Mouse (Mus musculus): ENCODE results near the gene Mogat1. TPM values are rescaled to one million over a fixed set of nuclear protein-coding genes. Genes with fewer than 3 reads are reported as not detected.

Mogat1 gene
- polyA plus RNA-seq, 1 experiment from 2014 or later: not detected

Other genes with a start within 250 kb of the Mogat1 start
- gene Sgpp2, start 200.6 kb upstream of the Mogat1 start, polyA plus RNA-seq (2016; fragmentation: Nextera tagmentation; extraction: Ambion mirVana): 1.5 and 2.5 TPM in 2 replicates
- gene Farsb, start 22.1 kb upstream of the Mogat1 start, polyA plus RNA-seq (2016; fragmentation: Nextera tagmentation; extraction: Ambion mirVana): 120 and 129 TPM in 2 replicates
- gene BC035947, start 1.2 kb downstream of the Mogat1 start, polyA plus RNA-seq (2016; fragmentation: Nextera tagmentation; extraction: Ambion mirVana): 0.35 and 0.70 TPM in 2 replicates
- gene Acsl3, start 146.8 kb downstream of the Mogat1 start, polyA plus RNA-seq (2016; fragmentation: Nextera tagmentation; extraction: Ambion mirVana): 83.2 and 96.6 TPM in 2 replicates
- gene Utp14b, start 147.0 kb downstream of the Mogat1 start, polyA plus RNA-seq (2016; fragmentation: Nextera tagmentation; extraction: Ambion mirVana): 3.8 and 4.0 TPM in 2 replicates